Mouse (Mus musculus) NIH3T3 (cell line): Measurements from ENCODE around the gene Mgat5.

Source experiments
- DNase-seq: peaks from one replicate; pipeline ENCODE4 v3.0.0-alpha.2; 2012; ENCODE audit warnings: low read depth

Mgat5 gene

DNA sequence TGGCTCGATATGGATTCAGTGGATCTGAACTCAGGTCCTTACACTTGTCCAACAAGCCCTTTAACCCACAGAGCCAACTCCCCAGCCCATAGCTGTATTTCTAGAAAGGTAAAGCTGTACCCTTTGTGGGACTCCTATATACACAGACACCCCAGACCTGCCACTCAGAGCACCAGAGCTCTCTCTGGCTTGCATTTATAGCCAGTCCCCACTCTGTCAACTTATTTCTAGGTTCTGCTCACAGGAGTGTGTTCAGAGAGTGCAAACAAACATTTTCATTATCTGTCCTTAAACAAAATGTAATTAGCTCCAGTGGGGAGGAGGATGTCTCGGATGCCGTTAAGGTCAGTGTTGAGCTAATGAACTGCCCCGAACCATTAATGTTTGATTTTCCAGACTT, 102.5 kb downstream of the Mgat5 start:
- DNase-seq, result no peak

DNA sequence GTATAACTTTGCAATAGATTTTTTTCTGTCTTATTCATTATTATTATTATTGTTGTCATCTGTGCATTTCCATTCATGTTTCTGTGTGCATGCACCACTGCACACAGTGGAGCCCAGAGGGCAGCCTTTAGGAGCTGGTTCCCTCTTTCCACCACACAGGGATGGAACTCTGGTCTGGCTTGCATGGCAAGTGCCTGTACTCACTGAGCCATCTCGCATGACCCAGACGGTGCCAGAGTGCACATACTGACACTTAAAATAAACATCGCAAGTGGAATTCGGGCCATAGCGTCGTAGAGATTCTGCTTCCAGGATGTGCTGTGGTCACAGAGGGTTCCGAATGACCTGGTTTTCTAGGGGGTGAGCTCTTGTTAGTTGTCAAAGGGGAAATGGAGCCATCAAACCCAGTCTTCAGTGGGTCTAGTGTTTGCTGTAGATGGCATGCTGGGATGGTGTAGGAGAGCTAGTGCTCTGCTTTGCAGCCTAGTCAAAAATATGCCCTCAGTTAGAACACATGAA, 103.5 kb downstream of the Mgat5 start:
- DNase-seq, result no peak

DNA sequence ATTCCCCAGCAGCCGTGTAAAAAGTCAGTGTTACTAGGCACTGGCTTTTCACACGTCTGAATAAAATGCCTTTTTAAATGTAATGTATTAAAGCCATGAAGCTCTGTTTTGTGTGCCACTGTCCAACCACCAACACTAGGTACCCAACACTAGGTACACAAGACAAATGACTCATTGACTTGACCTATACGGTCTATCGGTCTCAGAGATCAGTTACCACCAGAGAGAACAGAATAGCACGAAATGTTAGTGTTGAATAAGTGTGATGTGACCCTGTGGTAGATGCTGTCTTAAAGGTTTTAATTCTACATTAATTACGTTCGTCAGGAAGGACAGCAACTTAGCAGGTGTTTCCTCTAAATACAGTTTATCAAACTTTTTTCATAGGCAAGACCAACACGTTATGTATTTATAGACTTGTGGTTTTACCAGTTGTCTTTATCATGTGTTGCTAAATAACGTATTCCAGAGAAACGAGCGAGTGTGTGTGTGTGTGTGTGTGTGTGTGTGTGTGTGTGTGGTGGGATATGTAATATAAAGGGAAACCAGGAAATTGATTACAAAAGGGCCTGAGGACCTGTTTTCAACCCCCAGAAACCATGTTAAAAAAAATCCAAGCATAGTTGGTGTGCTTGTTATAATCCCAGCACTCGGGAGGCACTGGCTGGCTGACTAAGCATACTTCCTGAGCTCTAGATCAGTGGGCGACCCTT, 104.3 kb downstream of the Mgat5 start:
- DNase-seq, result no peak

DNA sequence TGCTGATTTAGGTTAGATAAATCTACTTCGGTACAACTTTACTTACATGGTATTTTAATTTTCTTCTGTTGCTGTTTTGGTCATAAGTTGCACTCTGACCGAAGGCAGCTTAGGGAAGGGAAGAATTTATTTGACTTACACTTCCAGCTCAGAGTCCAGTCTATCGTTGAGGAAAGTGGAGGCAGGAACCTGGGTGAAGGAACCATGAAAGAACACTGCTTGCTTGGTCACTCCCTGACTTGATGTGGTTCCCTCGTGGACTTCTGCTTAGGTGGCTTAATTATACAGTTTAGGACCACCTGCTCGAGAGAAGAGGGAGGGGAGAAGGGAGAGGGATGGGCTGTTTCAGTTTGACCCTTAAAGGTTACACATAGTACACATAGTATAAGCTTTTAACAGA, 105.2 kb downstream of the Mgat5 start:
- no peak for DNase-seq

DNA sequence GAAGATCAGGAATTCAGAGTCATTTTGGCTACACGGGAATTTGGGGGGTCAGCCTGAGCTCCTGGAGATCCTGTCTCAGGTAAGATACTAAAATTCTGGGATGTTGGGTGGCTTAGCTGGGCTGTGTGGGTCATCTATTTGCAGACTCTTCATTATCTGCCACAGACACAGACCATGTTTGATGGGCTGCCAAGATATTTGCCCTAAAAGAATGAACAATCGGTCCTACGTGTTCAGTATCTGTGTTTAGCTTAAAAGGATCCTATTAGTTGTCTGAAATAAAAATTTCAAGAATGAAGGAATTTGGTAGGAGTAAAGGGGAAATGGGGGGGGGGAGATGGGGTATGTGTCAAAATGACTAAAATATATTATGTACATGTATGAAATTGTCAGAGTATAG, 105.9 kb downstream of the Mgat5 start:
- no peak for DNase-seq

DNA sequence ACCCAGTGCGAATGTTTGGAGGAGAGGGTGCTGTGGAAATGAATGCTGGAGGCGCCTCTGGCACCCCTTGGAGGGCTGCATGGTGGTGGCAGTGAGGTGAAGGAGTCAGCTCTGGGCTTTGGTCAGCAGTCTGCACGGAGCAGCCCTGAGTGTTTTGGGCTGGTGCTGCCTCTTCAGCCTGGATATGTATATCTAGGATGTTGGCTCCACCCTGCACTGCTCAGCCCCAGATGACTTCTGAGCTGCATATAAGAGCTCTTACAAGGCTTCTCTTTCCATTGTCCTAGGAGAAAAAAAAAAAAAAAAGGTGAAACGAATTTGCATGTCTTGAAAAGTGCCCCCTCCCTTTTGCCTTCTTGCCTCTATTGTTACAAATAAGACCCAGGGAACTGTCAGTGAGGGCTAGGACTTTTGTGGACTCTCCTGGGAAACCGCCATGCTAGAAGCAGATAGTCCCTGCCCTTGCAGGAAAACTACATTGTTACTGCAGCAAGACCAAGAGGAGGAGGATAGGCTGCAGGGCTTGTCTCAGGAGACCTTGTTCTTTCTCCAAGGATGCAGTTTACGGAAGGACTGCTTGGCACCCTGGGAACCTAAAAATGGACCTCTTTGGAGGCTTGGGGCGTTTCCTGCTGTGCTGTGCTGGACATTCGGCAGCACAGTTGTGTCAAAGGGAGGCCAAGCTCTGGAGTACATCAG, 109.0 kb downstream of the Mgat5 start:
- no peak for DNase-seq

DNA sequence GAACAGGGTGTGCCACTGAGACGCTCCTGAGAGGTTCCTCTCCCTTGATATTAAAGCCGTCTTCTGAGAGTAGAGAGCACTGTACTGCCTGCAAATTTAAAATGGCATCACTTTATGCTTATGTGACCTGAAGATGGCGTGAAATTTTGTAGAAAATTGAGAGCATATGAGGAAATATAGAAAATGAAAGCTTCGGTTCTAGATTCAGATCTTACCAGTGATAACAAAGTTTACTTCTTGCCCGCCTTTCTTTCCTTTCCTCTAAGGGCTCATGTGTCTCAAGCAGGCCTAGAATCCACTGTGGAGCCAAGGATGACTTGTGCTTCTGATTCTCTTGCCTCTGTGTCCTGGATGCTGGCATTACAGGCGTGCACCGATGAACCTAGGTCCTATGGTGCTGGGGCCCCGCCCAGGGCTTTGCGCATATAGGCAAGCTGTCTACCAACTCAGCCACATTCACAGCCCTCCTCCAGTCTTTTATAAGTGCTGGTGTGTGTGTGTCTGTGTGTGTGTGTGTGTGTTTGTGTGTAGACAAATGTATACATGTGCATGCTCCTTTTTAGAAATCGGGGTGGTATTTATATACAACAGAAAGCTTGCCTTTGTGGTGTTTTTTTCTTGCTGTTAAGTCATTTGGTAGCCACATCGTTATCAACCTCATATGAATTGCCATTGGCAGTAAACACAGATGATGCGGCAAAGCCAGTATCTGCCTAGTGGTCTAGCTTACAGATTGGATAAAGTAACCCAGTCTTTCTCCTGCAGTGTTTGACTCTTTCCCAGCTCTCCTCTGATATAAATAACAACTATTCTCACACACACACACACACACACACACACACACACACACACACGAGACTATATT, 111.2 kb downstream of the Mgat5 start:
- no peak for DNase-seq

DNA sequence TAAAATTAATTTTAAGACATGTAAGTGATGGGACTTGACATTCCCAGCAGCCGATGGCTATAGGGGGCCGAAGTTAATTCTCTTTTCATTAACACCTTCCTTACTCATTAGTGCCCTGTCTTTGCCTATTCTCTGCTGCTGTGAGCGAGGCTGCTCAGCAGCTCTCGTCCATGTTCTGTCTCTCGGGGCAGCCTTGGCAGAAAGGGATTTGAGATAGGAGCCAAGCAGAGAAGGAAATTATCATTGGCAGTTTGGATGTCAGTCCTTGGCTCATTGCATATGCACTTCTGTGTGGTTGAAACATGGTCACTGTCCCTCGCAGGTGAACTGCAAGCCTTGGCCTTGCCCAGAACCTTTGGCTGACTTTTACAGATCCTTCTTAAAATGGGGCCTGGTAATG, 111.8 kb downstream of the Mgat5 start:
- DNase-seq, result no peak

DNA sequence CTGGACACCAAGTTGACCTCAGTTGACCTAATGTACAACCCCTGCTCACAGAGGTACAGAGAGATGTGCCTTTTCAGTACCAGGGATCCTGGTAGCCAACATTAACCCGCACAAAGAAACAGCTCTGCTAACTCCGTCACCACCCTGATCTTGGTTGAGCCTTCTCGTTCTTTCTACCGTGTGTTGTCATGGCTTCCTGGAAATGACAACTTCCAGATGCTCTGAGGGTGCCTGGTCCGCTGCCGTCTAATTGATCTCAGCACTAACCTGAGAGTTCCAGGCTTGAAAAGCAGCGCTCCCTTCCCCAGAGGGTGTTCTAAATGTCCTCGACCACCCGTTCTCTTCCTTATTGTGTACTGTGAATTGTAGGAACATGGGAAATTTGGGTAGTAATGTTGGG, 112.7 kb downstream of the Mgat5 start:
- no peak for DNase-seq

DNA sequence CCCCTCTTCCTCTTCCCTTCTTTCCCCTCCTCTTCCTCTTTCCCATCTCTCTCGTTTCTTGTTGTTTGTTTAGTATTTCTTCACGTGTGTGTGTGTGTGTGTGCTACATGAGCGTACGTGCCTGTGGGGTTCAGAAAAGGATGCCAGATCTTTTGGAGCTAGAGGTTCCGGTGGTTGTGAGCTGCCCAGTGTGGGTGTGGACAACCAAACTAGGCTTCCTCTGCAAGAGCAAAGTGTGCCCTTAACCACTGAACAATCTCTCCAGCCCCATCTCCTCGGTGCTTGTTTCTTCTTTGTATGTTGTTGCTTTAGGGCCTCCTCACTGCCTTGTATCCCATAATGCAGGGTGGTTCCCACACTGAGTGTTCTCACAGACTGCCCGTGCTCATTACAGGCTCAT, 113.7 kb downstream of the Mgat5 start:
- DNase-seq, result no peak

DNA sequence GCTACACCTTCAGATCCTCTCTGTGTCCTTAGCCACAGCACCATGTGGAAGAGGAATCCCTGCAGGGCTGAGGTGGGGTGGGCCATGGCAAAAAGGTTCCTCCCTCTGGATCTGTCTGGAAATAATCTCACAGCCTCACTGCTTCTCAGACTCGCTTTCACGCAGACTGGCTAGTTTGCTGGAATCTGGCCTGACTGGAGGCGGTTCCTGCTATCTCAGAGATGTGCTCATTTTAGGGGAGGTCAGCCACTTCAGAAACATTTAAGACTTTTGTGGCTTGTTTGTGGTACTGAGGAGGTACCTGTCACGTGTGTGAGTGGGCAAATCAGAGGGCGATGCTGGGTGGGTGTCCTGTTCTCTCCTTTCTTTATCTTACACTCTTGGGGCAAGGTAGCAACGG, 115.0 kb downstream of the Mgat5 start:
- no peak for DNase-seq

DNA sequence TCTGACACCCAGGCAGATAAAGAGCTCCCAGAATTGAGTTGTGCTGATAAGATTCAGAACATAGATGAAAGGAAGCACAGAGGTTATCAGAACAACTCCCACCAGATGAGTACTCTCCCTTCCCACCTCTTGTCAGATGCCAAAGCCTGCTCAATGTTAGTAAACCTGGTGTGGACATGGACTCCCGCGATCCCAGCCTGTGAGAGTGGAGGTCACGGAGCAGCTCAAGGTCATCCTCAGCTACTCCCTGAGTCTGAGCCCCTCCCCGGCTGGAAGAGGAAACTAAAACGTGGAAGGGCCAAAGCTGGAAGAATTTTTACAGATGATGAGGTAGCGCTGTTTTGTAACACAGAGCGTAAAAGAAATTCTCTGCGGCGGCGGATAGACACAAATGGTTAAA, 116.1 kb downstream of the Mgat5 start:
- no peak for DNase-seq

DNA sequence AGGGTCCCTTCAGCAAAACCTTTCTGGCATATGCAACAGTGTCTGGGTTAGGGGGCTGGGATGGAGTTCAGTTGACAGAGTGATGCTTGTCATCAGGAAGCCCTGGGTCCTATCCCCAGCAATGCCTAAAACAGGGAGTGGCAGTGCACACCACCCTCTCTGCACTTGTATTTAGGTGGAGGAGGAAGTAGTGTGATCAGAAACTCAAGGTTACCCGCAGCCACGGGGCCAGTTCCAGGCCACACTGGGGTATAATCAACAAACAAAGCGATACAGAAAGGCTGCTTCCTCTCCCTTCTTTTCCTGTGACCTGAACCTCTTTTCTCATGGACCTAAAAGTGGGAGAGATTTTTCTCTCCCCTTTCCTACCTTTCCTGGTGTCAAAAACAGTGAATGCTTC, 116.8 kb downstream of the Mgat5 start:
- no peak for DNase-seq

DNA sequence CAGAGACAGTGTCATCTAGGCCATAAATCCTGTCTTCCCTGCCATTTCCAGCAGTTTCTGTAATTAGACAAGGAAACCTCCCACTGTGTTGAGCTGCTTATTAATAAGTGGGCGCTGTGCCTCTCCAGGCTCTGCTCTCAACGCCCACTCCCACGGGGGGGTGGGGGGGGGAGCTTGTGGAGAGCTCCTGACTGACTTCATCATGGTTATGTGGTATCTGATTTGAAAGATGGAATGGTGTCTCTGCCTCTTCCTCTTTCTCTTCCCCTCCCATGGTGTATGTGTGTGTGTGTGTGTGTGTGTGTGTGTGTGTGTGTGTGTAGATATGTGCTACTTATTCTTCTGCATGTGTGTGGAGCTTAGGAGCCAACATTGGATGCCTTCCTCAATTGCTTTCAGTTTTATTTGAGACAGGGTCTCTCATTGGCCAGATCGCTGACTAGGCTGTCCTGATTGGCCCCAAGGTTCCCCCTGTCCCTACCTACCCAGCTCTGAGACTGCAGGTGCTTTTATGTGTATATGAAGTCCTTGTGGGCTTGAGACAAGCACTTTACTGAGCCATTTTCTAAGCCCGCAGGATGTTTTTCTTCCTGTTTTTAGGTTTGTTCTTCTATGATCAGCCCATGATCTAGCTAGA, 117.5 kb downstream of the Mgat5 start:
- DNase-seq, result no peak

DNA sequence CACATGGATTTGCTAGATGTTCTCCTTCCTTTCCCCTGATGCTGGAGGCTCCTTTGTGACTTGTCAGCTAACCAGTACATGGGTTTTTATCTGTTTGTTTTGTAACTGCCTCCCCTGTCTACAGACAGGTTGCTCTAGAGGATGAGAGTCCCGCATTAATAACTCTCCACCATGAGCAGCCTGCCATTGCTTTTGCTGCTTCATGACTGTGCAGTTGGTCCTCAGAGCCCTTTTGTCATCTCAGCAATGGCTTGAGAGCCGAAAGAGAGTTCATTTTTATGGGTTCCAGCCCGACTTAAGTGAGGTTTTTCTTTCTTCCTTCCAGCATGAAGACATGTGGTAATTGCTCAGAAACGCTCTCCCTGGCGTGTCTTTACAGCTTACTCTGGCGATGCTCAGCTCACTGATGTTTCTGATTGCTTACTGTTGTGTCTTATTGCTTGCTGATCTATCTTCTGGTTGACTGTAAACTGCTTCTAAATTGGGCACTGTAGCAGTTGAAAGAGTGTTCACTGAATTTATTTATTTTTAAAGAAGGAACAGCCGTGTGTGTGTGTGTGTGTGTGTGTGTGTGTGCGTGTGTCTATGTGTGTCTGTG, 120.9 kb downstream of the Mgat5 start:
- DNase-seq, result no peak

DNA sequence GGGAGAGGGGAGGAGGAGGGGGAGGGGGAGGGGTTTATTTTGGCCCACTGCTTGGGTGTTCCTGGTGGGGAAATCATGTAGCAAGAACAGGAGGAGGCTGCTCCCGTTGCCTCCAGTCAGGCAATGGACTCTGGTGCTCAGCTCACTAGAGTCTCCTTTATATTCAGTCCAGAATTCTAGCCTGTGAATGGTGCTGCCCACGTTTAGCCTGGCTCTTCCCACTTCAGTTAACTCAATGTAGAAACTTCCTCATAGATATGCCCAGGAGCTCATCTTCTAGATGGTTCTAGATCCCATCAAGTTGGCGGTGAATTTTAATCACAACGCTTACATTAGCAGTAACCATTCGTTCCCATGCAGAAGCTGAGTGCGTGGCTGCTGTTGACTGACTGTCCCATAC, 123.0 kb downstream of the Mgat5 start:
- no peak for DNase-seq

DNA sequence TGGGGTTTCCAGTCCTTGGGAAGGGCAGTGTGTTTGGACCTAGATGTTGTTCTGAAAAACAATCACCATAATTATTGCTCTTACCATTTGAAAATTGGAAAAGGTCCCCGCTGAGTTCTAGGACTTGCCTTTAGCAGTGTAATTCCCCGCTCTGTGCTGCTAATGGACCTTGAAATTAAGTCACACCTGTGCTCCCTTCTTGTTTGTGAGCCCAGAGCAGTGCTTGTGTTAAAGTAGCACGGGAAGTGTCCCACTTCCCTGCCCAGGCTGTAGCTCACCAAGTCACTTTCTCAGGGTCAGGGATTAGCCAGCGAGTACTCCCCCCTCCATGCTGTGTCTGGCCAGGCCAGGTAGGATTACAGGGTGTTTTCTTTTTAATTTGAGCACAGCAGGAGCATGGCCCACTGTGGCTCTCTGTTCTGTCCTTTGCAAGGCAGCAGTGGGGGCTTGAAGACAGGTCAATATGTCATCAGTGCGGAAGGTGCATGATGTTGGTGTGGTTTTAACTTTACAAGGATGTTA, 123.6 kb downstream of the Mgat5 start:
- no peak for DNase-seq

DNA sequence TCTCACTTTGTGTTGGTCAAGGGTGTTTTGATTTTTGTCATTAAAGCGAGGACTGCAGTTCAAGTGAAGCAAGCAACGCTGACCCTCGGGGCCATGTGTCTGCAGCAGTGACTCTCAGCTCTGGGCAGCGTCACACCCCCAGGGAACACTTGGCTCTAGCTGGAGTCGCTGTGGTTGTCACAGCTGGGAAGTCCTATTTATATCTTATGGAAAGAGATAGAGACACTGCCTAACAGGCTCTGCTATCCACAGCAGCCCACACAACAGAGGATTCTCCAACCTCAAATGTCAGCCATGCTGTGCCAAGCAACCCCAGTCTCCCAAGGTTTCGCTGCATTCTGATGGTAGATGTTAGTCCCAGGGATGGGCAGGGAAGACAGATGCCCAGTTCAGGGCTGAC, 125.0 kb downstream of the Mgat5 start:
- no peak for DNase-seq

DNA sequence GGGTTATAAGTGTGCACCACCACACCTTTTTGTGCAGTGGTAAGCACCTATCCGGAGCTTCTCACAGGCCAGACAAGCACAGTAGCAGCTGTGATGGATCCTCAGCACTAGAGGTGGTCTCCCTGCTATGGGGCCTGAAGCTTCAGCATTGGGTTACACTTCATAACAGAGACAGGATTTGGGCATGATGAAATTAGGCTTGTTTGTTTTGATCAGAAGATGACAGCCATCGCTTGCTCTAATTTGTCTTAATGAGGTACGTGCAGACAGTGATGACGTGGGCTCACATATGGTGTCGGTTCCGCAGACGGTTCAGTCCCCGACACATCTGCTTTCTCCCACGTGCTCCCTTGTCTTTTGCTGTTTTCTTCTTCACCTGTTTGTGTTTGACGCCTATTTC, 132.9 kb downstream of the Mgat5 start:
- no peak for DNase-seq

DNA sequence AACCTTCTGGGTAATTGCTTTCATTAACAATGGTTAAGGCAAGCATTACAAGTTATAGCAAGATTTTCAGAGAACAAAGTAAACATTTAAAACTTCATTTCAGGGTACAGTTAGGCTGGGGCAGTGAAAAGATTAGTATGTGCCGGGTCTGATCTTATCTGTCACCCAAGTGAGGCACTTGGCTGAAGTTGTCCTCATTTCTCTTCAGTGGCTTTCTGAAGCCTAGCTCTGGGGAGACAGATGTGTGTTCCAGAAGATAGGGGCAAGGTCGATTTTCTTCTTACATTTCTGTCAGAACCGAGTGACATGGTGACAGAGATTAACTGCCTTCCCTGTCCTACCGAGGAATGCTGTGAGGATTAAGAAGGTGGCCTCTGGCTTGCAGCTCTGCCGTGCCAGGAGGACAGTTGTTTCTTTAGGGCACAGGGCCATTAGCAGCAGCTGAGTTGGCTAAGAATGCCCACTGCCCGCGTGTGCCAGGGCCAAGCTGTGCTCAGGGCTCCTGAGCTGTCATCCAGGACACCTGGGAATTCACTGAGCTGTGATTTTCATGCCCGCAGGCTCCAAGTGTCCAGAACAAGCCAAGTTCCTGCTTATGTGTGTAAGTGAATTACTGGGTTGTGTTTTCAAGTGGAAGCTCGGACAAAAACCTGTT, 134.1 kb downstream of the Mgat5 start:
- no peak for DNase-seq

DNA sequence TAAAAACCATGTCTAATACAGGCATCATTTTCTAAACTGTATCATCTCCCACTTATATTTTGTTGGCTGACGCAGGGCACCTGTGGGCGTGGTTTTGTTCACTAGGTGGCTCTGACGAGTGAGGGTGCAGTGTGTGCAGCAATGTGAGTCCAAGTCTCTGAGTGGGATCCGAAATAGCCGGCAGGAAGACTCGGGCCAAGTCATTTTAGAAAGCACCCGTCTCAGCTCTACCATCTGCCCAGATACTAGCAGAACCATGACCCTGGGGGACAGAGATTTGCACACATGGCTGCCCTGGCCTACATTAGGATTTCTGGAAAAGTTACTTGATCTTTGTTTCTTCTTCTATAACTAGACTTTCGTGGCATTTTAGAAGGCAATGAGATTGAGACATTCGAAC, 135.5 kb downstream of the Mgat5 start:
- DNase-seq, result no peak
